Mouse (Mus musculus): ENCODE measurements around the gene Rnf212. TPM values are rescaled to one million over a fixed set of nuclear protein-coding genes. Genes with fewer than 3 reads are reported as not detected.
A peak's percentile ranks its signal among the peaks of the same experiment; 100 is the strongest.

The Rnf212 gene
- polyA plus RNA-seq, 1 experiment from 2014 or later: 4.7 TPM

- Histone ChIP-seq H3K9me3 (replicated peaks) (no peaks in the 10 kb centered on the region), H3K4me3 (replicated peaks) (no peak overlapping the region), H3K27ac (no peak overlapping the region), H3K36me3 (peaks cover 5% of the 10 kb centered on the region), H3K9ac (no peak overlapping the region), H3K4me1 (replicated peaks) (peaks cover 39% of the 10 kb centered on the region), H3K27me3 (no peaks in the 10 kb centered on the region), H3K4me2 (no peak overlapping the region)
- DNase-seq: no peak
- 67% methylated on average over 6 of the region's 6 CpGs for WGBS (ENCODE audit: insufficient replicate concordance)
- ATAC-seq (ENCODE audit: low read depth): no peak
Measured at GRCm38 (mm10) chr5:108711968-108712367, 62.8 kb downstream of the Rnf212 start.

GRCm38 (mm10) chr5:108708981-108709731, 65.6 kb downstream of the Rnf212 start:
- peak; percentile 38 for DNase-seq
- peaks cover 46% of the 10 kb centered on the region for H3K4me1 ChIP-seq (replicated peaks)
- H3K4me2 ChIP-seq: peak overlapping the region; percentile 27; the same call in 1 of the 2 replicates
- H3K27ac ChIP-seq: peak overlapping the region; percentile 79
- H3K27me3 ChIP-seq: no peaks in the 10 kb centered on the region
- no peak overlapping the region for H3K4me3 ChIP-seq (replicated peaks)
- WGBS (ENCODE audit: insufficient replicate concordance): 47% methylated on average over 6 of the region's 6 CpGs
- no peaks in the 10 kb centered on the region for H3K9me3 ChIP-seq (replicated peaks)
- peak overlapping the region; percentile 30; the same call in 1 of the 2 replicates for H3K9ac ChIP-seq
- ATAC-seq (ENCODE audit: low read depth): peak; percentile 64
- peaks cover 33% of the 10 kb centered on the region for H3K36me3 ChIP-seq

- ATAC-seq (ENCODE audit: low read depth): no peak
Measured at GRCm38 (mm10) chr5:108708419-108708818, 66.4 kb downstream of the Rnf212 start.

GRCm38 (mm10) chr5:108707758-108708157, 67.0 kb downstream of the Rnf212 start:
- H3K4me3 ChIP-seq (replicated peaks): no peak overlapping the region
- H3K9ac ChIP-seq: peak overlapping the region; percentile 30
- H3K4me1 ChIP-seq (replicated peaks): peaks cover 57% of the 10 kb centered on the region
- peak overlapping the region; percentile 79 for H3K27ac ChIP-seq
- peaks cover 37% of the 10 kb centered on the region for H3K36me3 ChIP-seq
- 17% methylated on average over 2 of the region's 2 CpGs for WGBS (ENCODE audit: insufficient replicate concordance)
- no peaks in the 10 kb centered on the region for H3K9me3 ChIP-seq (replicated peaks)
- peak overlapping the region; percentile 27 for H3K4me2 ChIP-seq
- DNase-seq (peak; percentile 71), ATAC-seq (ENCODE audit: low read depth) (peak; percentile 86)
- no peaks in the 10 kb centered on the region for H3K27me3 ChIP-seq

More at GRCm38 (mm10) chr5:108708419-108708818, 66.4 kb downstream of the Rnf212 start:
- H3K36me3 ChIP-seq: peaks cover 37% of the 10 kb centered on the region
- no peak for DNase-seq
- H3K4me1 ChIP-seq (replicated peaks): peaks cover 53% of the 10 kb centered on the region
- no peak overlapping the region for H3K4me3 ChIP-seq (replicated peaks)
- H3K9me3 ChIP-seq (replicated peaks): no peaks in the 10 kb centered on the region
- WGBS (ENCODE audit: insufficient replicate concordance): 74% methylated on average over 1 of the region's 1 CpGs
- peak overlapping the region; percentile 27 for H3K4me2 ChIP-seq
- H3K27ac ChIP-seq: peak overlapping the region; percentile 79
- H3K9ac ChIP-seq: peak overlapping the region; percentile 30
- H3K27me3 ChIP-seq: no peaks in the 10 kb centered on the region

- no peak overlapping the region for H3K9ac ChIP-seq
- no peak for ATAC-seq (ENCODE audit: low read depth)
Measured at GRCm38 (mm10) chr5:108703754-108704626, 70.8 kb downstream of the Rnf212 start.

GRCm38 (mm10) chr5:108701341-108702021, 73.3 kb downstream of the Rnf212 start:
- H3K27me3 ChIP-seq: no peaks in the 10 kb centered on the region
- peaks cover 27% of the 10 kb centered on the region for H3K36me3 ChIP-seq
- DNase-seq: no peak
- ATAC-seq (ENCODE audit: low read depth): no peak
- H3K4me2 ChIP-seq: no peak overlapping the region
- no peaks in the 10 kb centered on the region for H3K9me3 ChIP-seq (replicated peaks)
- 77% methylated on average over 10 of the region's 10 CpGs for WGBS (ENCODE audit: insufficient replicate concordance)
- peak overlapping the region; percentile 22; the same call in 1 of the 2 replicates for H3K27ac ChIP-seq
- H3K4me1 ChIP-seq (replicated peaks): peaks cover 75% of the 10 kb centered on the region
- H3K4me3 ChIP-seq (replicated peaks): no peak overlapping the region
- 0 out of 2 replicates have a peak overlapping the region, but pooled peaks have one; percentile 15 for H3K9ac ChIP-seq

More at GRCm38 (mm10) chr5:108703754-108704626, 70.8 kb downstream of the Rnf212 start:
- Histone ChIP-seq H3K36me3 (peaks cover 37% of the 10 kb centered on the region), H3K4me3 (replicated peaks) (no peak overlapping the region), H3K9me3 (replicated peaks) (no peaks in the 10 kb centered on the region), H3K4me1 (replicated peaks) (peaks cover 77% of the 10 kb centered on the region), H3K27ac (peak overlapping the region; percentile 35; the same call in 1 of the 2 replicates), H3K27me3 (no peaks in the 10 kb centered on the region), H3K4me2 (no peak overlapping the region)
- no peak for DNase-seq
- 75% methylated on average over 12 of the region's 12 CpGs for WGBS (ENCODE audit: insufficient replicate concordance)

GRCm38 (mm10) chr5:108700346-108700745, 74.4 kb downstream of the Rnf212 start:
- H3K4me1 ChIP-seq (replicated peaks): peaks cover 82% of the 10 kb centered on the region
- no peak overlapping the region for H3K4me3 ChIP-seq (replicated peaks)
- no peaks in the 10 kb centered on the region for H3K27me3 ChIP-seq
- H3K27ac ChIP-seq: peak overlapping the region; percentile 48; the same call in 1 of the 2 replicates
- ATAC-seq (ENCODE audit: low read depth) (peak; percentile 34; the same call in 1 of the 2 replicates), DNase-seq (no peak)
- WGBS (ENCODE audit: insufficient replicate concordance): 67% methylated on average over 3 of the region's 3 CpGs
- no peaks in the 10 kb centered on the region for H3K9me3 ChIP-seq (replicated peaks)
- no peak overlapping the region for H3K9ac ChIP-seq
- no peak overlapping the region for H3K4me2 ChIP-seq
- H3K36me3 ChIP-seq: peaks cover 16% of the 10 kb centered on the region

- WGBS (ENCODE audit: insufficient replicate concordance): 79% methylated on average over 4 of the region's 4 CpGs
- peaks cover 86% of the 10 kb centered on the region for H3K4me1 ChIP-seq (replicated peaks)
- H3K36me3 ChIP-seq: no peaks in the 10 kb centered on the region
- DNase-seq (no peak), ATAC-seq (ENCODE audit: low read depth) (no peak)
- H3K9me3 ChIP-seq (replicated peaks): no peaks in the 10 kb centered on the region
- H3K9ac ChIP-seq: no peak overlapping the region
- H3K27me3 ChIP-seq: peaks cover 5% of the 10 kb centered on the region; the same call in 1 of the 2 replicates
- H3K4me2 ChIP-seq: no peak overlapping the region
- no peak overlapping the region for H3K4me3 ChIP-seq (replicated peaks)
- H3K27ac ChIP-seq: no peak overlapping the region
Measured at GRCm38 (mm10) chr5:108697341-108697753, 77.4 kb downstream of the Rnf212 start.

GRCm38 (mm10) chr5:108696542-108696941, 78.2 kb downstream of the Rnf212 start:
- Histone ChIP-seq H3K36me3 (no peaks in the 10 kb centered on the region), H3K4me2 (no peak overlapping the region), H3K27ac (no peak overlapping the region), H3K27me3 (peaks cover 5% of the 10 kb centered on the region; the same call in 1 of the 2 replicates), H3K4me1 (replicated peaks) (peaks cover 87% of the 10 kb centered on the region), H3K9ac (no peak overlapping the region), H3K4me3 (replicated peaks) (no peak overlapping the region), H3K9me3 (replicated peaks) (no peaks in the 10 kb centered on the region)
- no peak for DNase-seq
- ATAC-seq (ENCODE audit: low read depth): no peak
- 68% methylated on average over 3 of the region's 3 CpGs for WGBS (ENCODE audit: insufficient replicate concordance)

GRCm38 (mm10) chr5:108695861-108696260, 78.9 kb downstream of the Rnf212 start:
- Histone ChIP-seq H3K36me3 (no peaks in the 10 kb centered on the region), H3K4me2 (peak overlapping the region; percentile 99), H3K4me1 (replicated peaks) (peaks cover 84% of the 10 kb centered on the region), H3K27me3 (peaks cover 5% of the 10 kb centered on the region; the same call in 1 of the 2 replicates), H3K9ac (no peak overlapping the region), H3K4me3 (replicated peaks) (no peak overlapping the region), H3K27ac (peak overlapping the region; percentile 76; the same call in 1 of the 2 replicates), H3K9me3 (replicated peaks) (no peaks in the 10 kb centered on the region)
- no peak for DNase-seq
- ATAC-seq (ENCODE audit: low read depth): no peak
- WGBS (ENCODE audit: insufficient replicate concordance): 90% methylated on average over 12 of the region's 12 CpGs

All from liver, embryonic 13.5 days (tissue).